Mouse (Mus musculus) neural tube, embryonic 12.5 days (tissue): Measurements from ENCODE around the gene Csk. TPM values are rescaled to one million over a fixed set of nuclear protein-coding genes. Genes with fewer than 3 reads are reported as not detected.

Experiments used
- ATAC-seq: fragments of 200-750 bp; cut with Nextera tagmentation; 2 replicates; pipeline ENCODE4 v1.8.0; 2017; ENCODE audit warnings: low read depth, mild to moderate bottlenecking, moderate TSS enrichment, moderate library complexity; ENCODE audit not compliant: low FRiP score
- H3K27ac ChIP-seq: fragments of 300-500 bp; sonication (generic); 2 replicates; pipeline ENCODE4 v1.5.1; 2016
- H3K27me3 ChIP-seq: fragments of 300-500 bp; sonication (generic); replicated peaks from 2 replicates; pipeline ENCODE4 v1.6.1; 2016; ENCODE audit warnings: mild to moderate bottlenecking
- H3K36me3 ChIP-seq: fragments of 300-500 bp; sonication (generic); 2 replicates; pipeline ENCODE4 v1.6.1; 2016; ENCODE audit warnings: mild to moderate bottlenecking
- H3K4me1 ChIP-seq: fragments of 300-500 bp; sonication (generic); 2 replicates; pipeline ENCODE4 v1.6.1; 2016
- H3K4me2 ChIP-seq: fragments of 300-500 bp; sonication (generic); replicated peaks from 2 replicates; pipeline ENCODE4 v1.6.1; 2016; ENCODE audit warnings: mild to moderate bottlenecking
- H3K4me3 ChIP-seq: fragments of 300-500 bp; sonication (generic); 2 replicates; pipeline ENCODE4 v1.5.1; 2016
- H3K9ac ChIP-seq: fragments of 300-500 bp; sonication (generic); 2 replicates; pipeline ENCODE4 v1.6.1; 2016; ENCODE audit warnings: mild to moderate bottlenecking
- H3K9me3 ChIP-seq: fragments of 300-500 bp; sonication (generic); 2 replicates; pipeline ENCODE4 v1.6.1; 2016; ENCODE audit warnings: mild to moderate bottlenecking
- WGBS: fragments of 180-500 bp; shearing (Covaris S2); methylation state at CpG from one replicate; pipeline ENCODE4 v1.1.7; 2016; 5-methylcytosine and 5-hydroxymethylcytosine counted together
- polyA plus RNA-seq: library from polyadenylated mRNA; unstranded; fragments of >200 nt; fragmentation: Nextera tagmentation; extraction: Ambion mirVana; gene quantifications from 2 replicates; pipeline ENCODE4 v1.2.1, GENCODE M21; 2016

Csk gene
- polyA plus RNA-seq, 1 experiment from 2014 or later: 40.3 TPM

DNA sequence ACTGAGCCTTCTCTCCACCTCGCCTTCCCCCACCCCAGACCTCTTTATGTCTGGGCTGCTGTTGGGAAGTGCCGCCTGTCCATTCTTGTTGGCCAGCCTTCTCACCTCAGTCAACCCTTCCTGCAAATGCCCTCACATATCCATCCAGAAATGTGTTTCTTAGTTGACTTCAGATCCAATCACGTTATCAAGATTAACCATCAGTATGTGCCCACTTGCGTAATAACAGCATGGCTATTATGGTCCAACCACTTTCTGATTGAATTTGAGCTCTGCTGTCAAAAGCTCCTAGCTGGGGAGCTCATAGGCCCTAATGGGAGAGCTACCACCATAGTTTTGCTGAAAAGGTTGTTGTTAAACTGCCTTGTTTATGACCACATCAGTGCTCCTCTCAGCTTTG is 17.6 kb upstream of the Csk start:
- H3K36me3 ChIP-seq: no peaks in the 10 kb centered on the region
- no peak overlapping the region for H3K4me3 ChIP-seq
- H3K9me3 ChIP-seq: no peaks in the 10 kb centered on the region
- no peak overlapping the region for H3K4me2 ChIP-seq
- no peak overlapping the region for H3K9ac ChIP-seq
- no peak for ATAC-seq
- H3K4me1 ChIP-seq: no peaks in the 10 kb centered on the region
- H3K27me3 ChIP-seq: no peaks in the 10 kb centered on the region
- 90% methylated on average over 4 of the region's 4 CpGs for WGBS
- no peak overlapping the region for H3K27ac ChIP-seq

DNA sequence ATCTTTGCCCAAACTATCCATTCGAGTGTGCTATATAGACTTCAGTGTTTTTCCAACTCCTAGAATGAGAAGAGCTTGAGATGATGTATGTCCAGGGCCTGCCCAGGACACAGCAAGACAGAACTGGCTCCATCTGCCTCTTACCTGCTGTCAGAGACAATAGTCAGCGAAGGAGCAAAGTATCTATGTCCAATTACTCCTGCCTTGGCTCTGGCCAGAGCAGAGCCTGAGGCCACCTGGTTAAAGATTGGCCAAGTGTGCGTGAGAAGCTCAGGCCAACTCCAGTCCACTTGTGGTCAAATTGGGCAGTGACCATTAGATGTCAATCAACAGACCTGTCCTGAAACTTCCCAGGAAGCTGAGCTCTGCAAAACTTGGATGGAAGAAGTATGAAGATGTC is 16.1 kb upstream of the Csk start:
- H3K27ac ChIP-seq: no peak overlapping the region
- H3K27me3 ChIP-seq: no peaks in the 10 kb centered on the region
- no peak overlapping the region for H3K9ac ChIP-seq
- no peaks in the 10 kb centered on the region for H3K9me3 ChIP-seq
- no peak for ATAC-seq
- no peak overlapping the region for H3K4me2 ChIP-seq
- no peaks in the 10 kb centered on the region for H3K36me3 ChIP-seq
- 84% methylated on average over 3 of the region's 3 CpGs for WGBS
- no peaks in the 10 kb centered on the region for H3K4me1 ChIP-seq
- H3K4me3 ChIP-seq: no peak overlapping the region

DNA sequence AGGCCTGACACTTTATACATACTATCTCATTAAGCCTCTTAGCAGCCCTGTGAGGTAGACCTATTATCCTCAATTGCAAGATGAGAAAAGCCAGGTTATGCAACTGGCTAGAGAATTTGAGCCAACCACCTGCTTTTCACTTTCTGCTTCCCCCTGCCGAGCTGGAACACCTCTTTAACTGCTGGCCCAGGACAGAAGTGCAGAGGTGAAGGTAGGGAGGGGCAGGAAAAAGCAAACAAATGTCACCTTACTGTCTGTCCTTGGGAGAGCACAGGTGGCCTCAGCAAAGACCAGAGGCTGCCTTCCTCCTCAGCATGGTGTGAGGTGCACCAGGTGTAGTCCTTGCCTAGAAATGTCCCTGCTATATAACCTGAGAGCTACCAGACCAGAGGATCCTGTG is 14.8 kb upstream of the Csk start:
- 42% methylated on average over 1 of the region's 1 CpGs for WGBS
- Histone ChIP-seq H3K4me3 (no peak overlapping the region), H3K4me1 (no peaks in the 10 kb centered on the region), H3K27ac (no peak overlapping the region), H3K9ac (no peak overlapping the region), H3K36me3 (no peaks in the 10 kb centered on the region), H3K9me3 (no peaks in the 10 kb centered on the region), H3K27me3 (no peaks in the 10 kb centered on the region), H3K4me2 (no peak overlapping the region)
- no peak for ATAC-seq

DNA sequence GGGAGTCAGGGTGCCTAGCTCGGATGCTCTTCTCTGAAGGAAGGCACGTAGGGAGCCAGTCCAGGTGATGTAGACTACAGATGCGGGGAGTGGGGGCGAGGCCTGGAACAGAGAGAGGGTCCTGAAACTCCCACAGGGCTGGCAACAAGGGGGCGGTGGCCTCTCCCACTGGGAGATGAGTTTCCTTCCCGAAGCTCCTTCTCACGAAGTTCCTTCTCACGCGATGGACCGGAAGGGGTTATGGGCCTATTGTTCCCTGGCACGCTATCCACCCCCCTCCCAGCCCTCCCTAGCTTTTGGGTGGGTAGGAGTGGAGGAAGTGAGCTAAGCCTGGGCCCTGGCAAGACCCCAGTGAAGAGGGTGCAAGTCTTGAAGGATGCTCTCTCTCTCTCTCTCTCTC is 14.4 kb upstream of the Csk start:
- Histone ChIP-seq H3K27me3 (no peaks in the 10 kb centered on the region), H3K9me3 (no peaks in the 10 kb centered on the region), H3K4me2 (no peak overlapping the region), H3K9ac (no peak overlapping the region), H3K4me1 (no peaks in the 10 kb centered on the region), H3K4me3 (no peak overlapping the region), H3K27ac (no peak overlapping the region), H3K36me3 (no peaks in the 10 kb centered on the region)
- no peak for ATAC-seq
- WGBS: 60% methylated on average over 11 of the region's 11 CpGs

GRCm38 (mm10) chr9:57667136-57667535 is 13.7 kb upstream of the Csk start:
- Histone ChIP-seq H3K4me2 (no peak overlapping the region), H3K27ac (no peak overlapping the region), H3K36me3 (no peaks in the 10 kb centered on the region), H3K9me3 (no peaks in the 10 kb centered on the region), H3K4me3 (no peak overlapping the region), H3K4me1 (no peaks in the 10 kb centered on the region), H3K9ac (no peak overlapping the region), H3K27me3 (no peaks in the 10 kb centered on the region)
- WGBS: 75% methylated on average over 3 of the region's 3 CpGs
- ATAC-seq: no peak

- no peak overlapping the region for H3K9ac ChIP-seq
- 88% methylated on average over 8 of the region's 8 CpGs for WGBS
- H3K4me1 ChIP-seq: no peaks in the 10 kb centered on the region
- no peaks in the 10 kb centered on the region for H3K9me3 ChIP-seq
- H3K36me3 ChIP-seq: no peaks in the 10 kb centered on the region
- no peak overlapping the region for H3K4me2 ChIP-seq
- no peaks in the 10 kb centered on the region for H3K27me3 ChIP-seq
- H3K4me3 ChIP-seq: no peak overlapping the region
- ATAC-seq: no peak
- no peak overlapping the region for H3K27ac ChIP-seq
These were observed 13.1 kb upstream of the Csk start for GRCm38 (mm10) chr9:57666536-57666935.

GRCm38 (mm10) chr9:57664616-57665015 is 11.2 kb upstream of the Csk start:
- H3K9ac ChIP-seq: no peak overlapping the region
- ATAC-seq: no peak
- no peaks in the 10 kb centered on the region for H3K4me1 ChIP-seq
- H3K27me3 ChIP-seq: no peaks in the 10 kb centered on the region
- H3K4me2 ChIP-seq: no peak overlapping the region
- WGBS: 76% methylated on average over 7 of the region's 7 CpGs
- H3K4me3 ChIP-seq: no peak overlapping the region
- H3K27ac ChIP-seq: no peak overlapping the region
- no peaks in the 10 kb centered on the region for H3K9me3 ChIP-seq
- no peaks in the 10 kb centered on the region for H3K36me3 ChIP-seq

- H3K27me3 ChIP-seq: no peaks in the 10 kb centered on the region
- H3K36me3 ChIP-seq: no peaks in the 10 kb centered on the region
- H3K9me3 ChIP-seq: no peaks in the 10 kb centered on the region
- no peak overlapping the region for H3K27ac ChIP-seq
- no peak for ATAC-seq
- H3K4me3 ChIP-seq: no peak overlapping the region
- H3K4me2 ChIP-seq: no peak overlapping the region
- no peak overlapping the region for H3K9ac ChIP-seq
- WGBS: 88% methylated on average over 3 of the region's 3 CpGs
- no peaks in the 10 kb centered on the region for H3K4me1 ChIP-seq
These were observed 8.1 kb upstream of the Csk start for GRCm38 (mm10) chr9:57661552-57661951.

GRCm38 (mm10) chr9:57660501-57660900 is 7.1 kb upstream of the Csk start:
- Histone ChIP-seq H3K36me3 (no peaks in the 10 kb centered on the region), H3K27ac (no peak overlapping the region), H3K27me3 (no peaks in the 10 kb centered on the region), H3K9me3 (no peaks in the 10 kb centered on the region), H3K4me2 (no peak overlapping the region), H3K4me1 (peaks cover 3% of the 10 kb centered on the region; the same call in 1 of the 2 replicates), H3K9ac (no peak overlapping the region), H3K4me3 (no peak overlapping the region)
- WGBS: 87% methylated on average over 6 of the region's 6 CpGs
- ATAC-seq: no peak

DNA sequence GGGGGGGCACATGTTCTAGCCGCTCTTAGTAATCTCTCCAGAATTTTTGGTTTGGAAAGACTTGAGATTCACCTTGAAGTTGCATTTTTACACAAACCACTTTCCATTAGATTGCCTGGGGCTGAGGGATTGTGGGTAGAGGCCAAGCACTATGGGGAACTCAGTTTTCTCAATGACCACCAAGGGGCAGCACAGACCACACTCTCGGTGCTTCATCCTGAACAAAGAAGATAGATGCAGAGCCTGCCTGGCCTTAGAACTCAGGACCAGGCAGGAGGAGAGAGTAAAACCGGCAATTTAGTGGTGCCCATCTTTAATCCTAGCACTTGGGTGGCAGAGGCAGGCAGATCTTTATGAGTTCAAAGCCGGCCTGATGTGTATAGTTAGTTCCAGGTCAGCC is 6.3 kb upstream of the Csk start:
- Histone ChIP-seq H3K4me3 (no peak overlapping the region), H3K36me3 (no peaks in the 10 kb centered on the region), H3K4me1 (peaks cover 3% of the 10 kb centered on the region; the same call in 1 of the 2 replicates), H3K4me2 (no peak overlapping the region), H3K27me3 (no peaks in the 10 kb centered on the region), H3K27ac (no peak overlapping the region), H3K9me3 (no peaks in the 10 kb centered on the region), H3K9ac (no peak overlapping the region)
- WGBS: 31% methylated on average over 4 of the region's 4 CpGs
- ATAC-seq: no peak

DNA sequence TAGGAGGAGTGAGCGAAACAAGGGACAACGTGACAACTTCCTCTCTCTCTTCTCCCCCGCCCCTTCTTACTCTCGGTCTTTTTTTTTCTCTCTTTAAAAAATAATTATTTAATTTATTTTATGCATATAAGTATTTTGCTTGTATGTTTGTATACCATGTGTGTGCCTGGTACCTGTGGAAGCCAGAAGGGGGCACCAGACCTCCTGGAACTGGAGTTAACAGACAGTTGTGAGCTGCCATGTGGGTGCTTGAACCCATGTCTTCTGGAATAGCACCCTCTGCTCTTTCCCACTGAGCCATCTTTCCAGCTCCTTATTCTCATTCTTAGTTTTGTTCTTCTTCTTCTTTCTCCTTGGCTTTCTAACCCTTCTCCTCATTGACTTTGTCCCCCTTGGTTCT is 5.5 kb upstream of the Csk start:
- H3K36me3 ChIP-seq: no peaks in the 10 kb centered on the region
- no peak overlapping the region for H3K4me2 ChIP-seq
- peaks cover 3% of the 10 kb centered on the region; the same call in 1 of the 2 replicates for H3K4me1 ChIP-seq
- 82% methylated on average over 4 of the region's 4 CpGs for WGBS
- no peak overlapping the region for H3K9ac ChIP-seq
- H3K4me3 ChIP-seq: no peak overlapping the region
- ATAC-seq: no peak
- H3K9me3 ChIP-seq: no peaks in the 10 kb centered on the region
- H3K27me3 ChIP-seq: no peaks in the 10 kb centered on the region
- no peak overlapping the region for H3K27ac ChIP-seq

DNA sequence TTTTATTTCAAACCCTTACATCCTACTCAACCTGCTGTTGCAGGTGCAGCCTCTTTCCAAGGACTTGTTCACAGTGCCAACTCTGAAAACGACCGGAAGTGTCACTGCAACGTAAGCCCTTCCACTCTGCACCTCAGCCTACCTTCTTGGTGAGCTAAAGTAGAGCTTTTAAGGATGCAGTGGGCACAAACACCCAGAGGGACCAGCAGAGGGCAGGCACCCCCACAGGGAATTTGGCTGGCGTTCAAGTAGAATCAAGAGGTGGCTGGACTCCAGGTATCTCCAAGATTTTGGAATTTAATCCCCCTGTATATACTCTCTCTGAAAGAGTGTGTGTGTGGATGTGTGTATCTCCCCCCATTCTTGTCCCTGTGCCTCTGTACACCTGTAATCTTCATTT is 4.4 kb upstream of the Csk start:
- Histone ChIP-seq H3K4me1 (peaks cover 4% of the 10 kb centered on the region; the same call in 1 of the 2 replicates), H3K9ac (no peak overlapping the region), H3K9me3 (no peaks in the 10 kb centered on the region), H3K4me3 (no peak overlapping the region), H3K27ac (no peak overlapping the region), H3K4me2 (no peak overlapping the region), H3K27me3 (no peaks in the 10 kb centered on the region), H3K36me3 (no peaks in the 10 kb centered on the region)
- WGBS: 68% methylated on average over 4 of the region's 4 CpGs
- no peak for ATAC-seq

- no peaks in the 10 kb centered on the region for H3K9me3 ChIP-seq
- no peaks in the 10 kb centered on the region for H3K27me3 ChIP-seq
- no peak overlapping the region for H3K9ac ChIP-seq
- no peak for ATAC-seq
- no peaks in the 10 kb centered on the region for H3K36me3 ChIP-seq
- H3K4me2 ChIP-seq: no peak overlapping the region
- H3K4me3 ChIP-seq: no peak overlapping the region
- no peak overlapping the region for H3K27ac ChIP-seq
- 85% methylated on average over 19 of the region's 19 CpGs for WGBS
- peaks cover 6% of the 10 kb centered on the region; the same call in 1 of the 2 replicates for H3K4me1 ChIP-seq
These were observed 3.4 kb upstream of the Csk start for GRCm38 (mm10) chr9:57656631-57657350.
